Mouse (Mus musculus): ENCODE results near the gene Rap1gds1.

GRCm38 (mm10) chr3:138900571-138901141, 174.3 kb downstream of the Rap1gds1 start:
- no peak for TF ChIP-seq CTCF (IDR thresholded peaks at IDR 0.05; ENCODE audit: extremely low read depth, insufficient read depth, insufficient read length, insufficient replicate concordance)
- TF ChIP-seq POLR2A (IDR thresholded peaks at IDR 0.05; ENCODE audit: low read depth, low read length) = no peak
